Mouse (Mus musculus) intestine, embryonic 14.5 days (tissue): ENCODE measurements at regions not wholly inside any gene's neighbourhood (a gene's known extent, or its start where the extent isn't known, plus 50 kb on each side); places are given as distances from the start of the nearest gene placed in this dataset.

Experiments used
- ATAC-seq: fragments of 200-750 bp; cut with Nextera tagmentation; replicated peaks from 2 replicates; pipeline ENCODE4 v1.8.0; 2017; ENCODE audit warnings: low read depth, moderate number of reproducible peaks, moderate TSS enrichment, moderate library complexity; ENCODE audit not compliant: low FRiP score, low TSS enrichment
- DNase-seq: peaks from one replicate; pipeline ENCODE4 v3.0.0-alpha.2; 2018; ENCODE audit warnings: low spot score
- H3K27ac ChIP-seq: fragments of 300-500 bp; sonication (generic); 2 replicates; pipeline ENCODE4 v1.5.1; 2014; ENCODE audit warnings: low read depth, mild to moderate bottlenecking, control low read depth
- H3K27me3 ChIP-seq: fragments of 300-500 bp; sonication (generic); replicated peaks from 2 replicates; pipeline ENCODE4 v1.6.1; 2014; ENCODE audit warnings: low read length, control low read depth; ENCODE audit not compliant: control insufficient read depth, insufficient read depth
- H3K36me3 ChIP-seq: fragments of 300-500 bp; sonication (generic); 2 replicates; pipeline ENCODE4 v1.6.1; 2014; ENCODE audit warnings: low read length, control low read depth; ENCODE audit not compliant: control insufficient read depth, insufficient read depth
- H3K4me1 ChIP-seq: fragments of 300-500 bp; sonication (generic); replicated peaks from 2 replicates; pipeline ENCODE4 v1.6.1; 2014; ENCODE audit warnings: low read length, control low read depth, mixed read lengths; ENCODE audit not compliant: control insufficient read depth, insufficient read depth
- H3K4me2 ChIP-seq: fragments of 300-500 bp; sonication (generic); 2 replicates; pipeline ENCODE4 v1.6.1; 2014; ENCODE audit warnings: low read length
- H3K4me3 ChIP-seq: fragments of 300-500 bp; sonication (generic); 2 replicates; pipeline ENCODE4 v1.5.1; 2014; ENCODE audit warnings: low read depth, low read length, control low read depth, mixed read lengths
- H3K9ac ChIP-seq: fragments of 300-500 bp; sonication (generic); 2 replicates; pipeline ENCODE4 v1.6.1; 2014; ENCODE audit warnings: mild to moderate bottlenecking, low read length
- H3K9me3 ChIP-seq: fragments of 300-500 bp; sonication (generic); 2 replicates; pipeline ENCODE4 v1.6.1; 2016; ENCODE audit warnings: low read length, control low read depth; ENCODE audit not compliant: control insufficient read depth
- WGBS: fragments of 180-500 bp; shearing (Covaris S2); extraction: QIAGEN DNeasy Blood & Tissue Kit; methylation state at CpG from one replicate; pipeline ENCODE4 v1.1.7; 2014; 5-methylcytosine and 5-hydroxymethylcytosine counted together

DNA sequence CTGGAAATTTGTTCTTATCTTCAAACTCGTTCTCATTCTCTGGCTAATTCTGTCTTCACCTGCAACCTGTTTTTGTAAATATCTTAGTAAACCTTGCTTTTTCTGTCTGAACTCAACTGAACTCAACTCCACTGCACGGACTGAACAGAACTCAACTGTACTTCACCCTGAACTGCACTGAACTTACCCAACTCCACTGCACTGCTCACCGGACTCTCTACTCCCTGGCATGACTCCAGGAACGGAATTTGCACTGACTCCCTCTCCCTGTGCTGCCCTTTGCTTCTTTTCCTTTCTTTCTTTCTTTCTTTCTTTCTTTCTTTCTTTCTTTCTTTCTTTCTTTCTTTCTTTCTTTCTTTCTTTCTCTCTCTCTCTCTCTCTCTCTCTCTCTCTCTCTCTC is 90.4 kb upstream of the Ufl1 start:
- Histone ChIP-seq H3K27me3 (no peaks in the 10 kb centered on the region), H3K4me2 (no peak overlapping the region), H3K9me3 (no peaks in the 10 kb centered on the region), H3K27ac (no peak overlapping the region), H3K36me3 (no peaks in the 10 kb centered on the region), H3K4me3 (no peak overlapping the region), H3K4me1 (no peaks in the 10 kb centered on the region), H3K9ac (no peak overlapping the region)
- ATAC-seq (no peak), DNase-seq (no peak)
- 72% methylated on average over 4 of the region's 4 CpGs for WGBS

DNA sequence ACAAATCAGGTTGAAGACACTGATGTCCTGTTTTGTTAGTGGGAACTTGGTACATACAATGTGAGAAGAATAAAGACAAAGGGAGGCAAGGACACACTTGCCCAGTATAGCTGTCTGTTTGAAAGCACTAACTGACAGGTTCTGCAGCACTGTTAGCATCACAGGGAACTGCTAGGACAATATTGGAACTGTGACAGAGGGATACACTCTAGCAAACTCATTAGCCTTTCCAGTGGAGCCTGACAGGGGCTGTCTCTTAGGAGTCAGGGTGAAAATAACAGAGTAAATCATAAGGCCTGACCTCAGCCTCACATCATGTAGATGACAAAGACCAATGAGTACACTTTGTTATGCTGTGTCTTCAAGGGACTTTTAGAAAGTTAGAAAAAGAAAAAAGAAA is 82.8 kb upstream of the Ufl1 start:
- no peak overlapping the region for H3K4me3 ChIP-seq
- DNase-seq (no peak), ATAC-seq (no peak)
- H3K36me3 ChIP-seq, result no peaks in the 10 kb centered on the region
- H3K9me3 ChIP-seq, result no peaks in the 10 kb centered on the region
- no peaks in the 10 kb centered on the region for H3K4me1 ChIP-seq
- no peaks in the 10 kb centered on the region for H3K27me3 ChIP-seq
- H3K4me2 ChIP-seq, result no peak overlapping the region
- H3K27ac ChIP-seq, result no peak overlapping the region
- H3K9ac ChIP-seq, result no peak overlapping the region

DNA sequence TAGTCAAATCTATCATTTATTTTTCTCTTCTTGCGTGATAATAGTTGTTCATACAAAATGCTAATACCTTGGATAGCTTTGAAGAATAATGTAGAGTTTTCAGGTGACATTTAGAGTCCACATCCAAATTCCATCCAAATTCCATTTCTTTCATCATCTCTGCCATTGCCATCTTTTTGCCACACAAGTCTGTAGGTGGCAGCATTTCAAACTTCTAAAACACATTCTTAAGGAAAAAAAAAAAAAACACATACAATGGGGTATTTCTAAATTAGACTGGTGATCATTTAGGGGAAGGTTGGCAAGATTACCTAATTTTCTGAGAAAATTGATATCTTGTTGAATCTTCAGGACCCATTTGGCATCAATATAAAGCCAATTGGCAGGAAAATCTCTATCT is 56.0 kb upstream of the Ufl1 start:
- ATAC-seq, result no peak
- H3K27me3 ChIP-seq, result no peaks in the 10 kb centered on the region
- DNase-seq, result no peak
- H3K9ac ChIP-seq, result no peak overlapping the region
- no peak overlapping the region for H3K27ac ChIP-seq
- H3K4me2 ChIP-seq, result no peak overlapping the region
- H3K4me1 ChIP-seq, result no peaks in the 10 kb centered on the region
- H3K9me3 ChIP-seq, result no peaks in the 10 kb centered on the region
- WGBS, result 84% methylated on average over 1 of the region's 1 CpGs
- no peaks in the 10 kb centered on the region for H3K36me3 ChIP-seq
- no peak overlapping the region for H3K4me3 ChIP-seq
